Mouse (Mus musculus) kidney, embryonic 14.5 days (tissue): ENCODE measurements around the gene Txnrd2. TPM values are rescaled to one million over a fixed set of nuclear protein-coding genes. Genes with fewer than 3 reads are reported as not detected.

ENCODE experiments used
- ATAC-seq: fragments of 200-750 bp; cut with Nextera tagmentation; 2 replicates; pipeline ENCODE4 v1.8.0; 2017; ENCODE audit warnings: moderate number of reproducible peaks, mild to moderate bottlenecking, moderate TSS enrichment, moderate library complexity; ENCODE audit not compliant: low FRiP score, low TSS enrichment
- H3K27ac ChIP-seq: fragments of 300-500 bp; sonication (generic); 2 replicates; pipeline ENCODE4 v1.5.1; 2014; ENCODE audit warnings: low read depth, mild to moderate bottlenecking, low read length, moderate library complexity, mixed read lengths
- H3K27me3 ChIP-seq: fragments of 300-500 bp; sonication (generic); 2 replicates; pipeline ENCODE4 v1.6.1; 2014; ENCODE audit warnings: mild to moderate bottlenecking, low read length; ENCODE audit not compliant: control insufficient read depth, insufficient read depth
- H3K36me3 ChIP-seq: fragments of 300-500 bp; sonication (generic); 2 replicates; pipeline ENCODE4 v1.6.1; 2014; ENCODE audit warnings: low read length, mixed read lengths; ENCODE audit not compliant: control insufficient read depth, insufficient read depth
- H3K4me1 ChIP-seq: fragments of 300-500 bp; sonication (generic); 2 replicates; pipeline ENCODE4 v1.6.1; 2014; ENCODE audit warnings: low read length, mixed read lengths; ENCODE audit not compliant: control insufficient read depth, insufficient read depth
- H3K4me2 ChIP-seq: fragments of 300-500 bp; sonication (generic); replicated peaks from 2 replicates; pipeline ENCODE4 v1.6.1; 2014; ENCODE audit warnings: low read depth, mild to moderate bottlenecking, low read length
- H3K4me3 ChIP-seq: fragments of 300-500 bp; sonication (generic); 2 replicates; pipeline ENCODE4 v1.5.1; 2014; ENCODE audit warnings: mild to moderate bottlenecking, low read length
- H3K9ac ChIP-seq: fragments of 300-500 bp; sonication (generic); 2 replicates; pipeline ENCODE4 v1.6.1; 2014; ENCODE audit warnings: low read depth, mild to moderate bottlenecking, low read length, moderate library complexity
- H3K9me3 ChIP-seq: fragments of 300-500 bp; sonication (generic); 2 replicates; pipeline ENCODE4 v1.6.1; 2016; ENCODE audit warnings: low read length; ENCODE audit not compliant: control insufficient read depth
- WGBS: fragments of 180-500 bp; shearing (Covaris S2); extraction: QIAGEN DNeasy Blood & Tissue Kit; methylation state at CpG from one replicate; pipeline ENCODE4 v1.1.7; 2014; 5-methylcytosine and 5-hydroxymethylcytosine counted together
- polyA plus RNA-seq: library from polyadenylated mRNA; unstranded; fragments of >200 nt; fragmentation: Nextera tagmentation; extraction: Ambion mirVana; gene quantifications from 2 replicates; pipeline ENCODE4 v1.2.1, GENCODE M21; 2014

Txnrd2 gene
- polyA plus RNA-seq, 1 experiment from 2014 or later: 23.6 TPM

- H3K27me3 ChIP-seq: peaks cover 4% of the 10 kb centered on the region; the same call in 1 of the 2 replicates
- ATAC-seq: no peak
- H3K4me1 ChIP-seq: peaks cover 17% of the 10 kb centered on the region
- peaks cover 2% of the 10 kb centered on the region; the same call in 1 of the 2 replicates for H3K36me3 ChIP-seq
- 67% methylated on average over 9 of the region's 9 CpGs for WGBS
- no peak overlapping the region for H3K27ac ChIP-seq
- H3K9me3 ChIP-seq: no peaks in the 10 kb centered on the region
- no peak overlapping the region for H3K4me2 ChIP-seq
- no peak overlapping the region for H3K9ac ChIP-seq
- H3K4me3 ChIP-seq: no peak overlapping the region
Measured at GRCm38 (mm10) chr16:18462031-18462430, 35.8 kb downstream of the Txnrd2 start.

DNA sequence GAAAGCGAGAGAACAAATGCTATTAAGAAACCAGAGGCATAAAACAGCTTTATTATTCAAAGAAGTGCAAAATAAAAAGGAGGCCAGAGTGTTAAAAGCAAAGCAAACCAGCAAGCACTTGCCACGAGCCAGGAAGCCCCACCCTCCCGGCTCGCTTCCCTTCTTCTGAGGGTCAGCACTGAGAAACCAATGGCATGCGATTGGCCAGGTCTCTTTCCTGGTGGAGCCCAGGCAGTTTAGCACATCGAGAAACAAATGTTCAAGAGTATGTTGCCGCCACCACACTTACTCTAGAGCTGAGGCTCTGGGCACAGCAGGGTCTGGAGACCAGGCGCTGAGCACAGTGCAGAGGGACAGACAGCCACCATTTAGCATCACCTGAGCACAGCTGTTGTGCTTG lies 36.4 kb downstream of the Txnrd2 start:
- H3K4me2 ChIP-seq: no peak overlapping the region
- H3K9me3 ChIP-seq: no peaks in the 10 kb centered on the region
- no peak for ATAC-seq
- H3K9ac ChIP-seq: no peak overlapping the region
- 43% methylated on average over 8 of the region's 8 CpGs for WGBS
- no peak overlapping the region for H3K27ac ChIP-seq
- no peaks in the 10 kb centered on the region; the same call in 1 of the 2 replicates for H3K36me3 ChIP-seq
- peaks cover 4% of the 10 kb centered on the region; the same call in 1 of the 2 replicates for H3K27me3 ChIP-seq
- H3K4me1 ChIP-seq: peaks cover 17% of the 10 kb centered on the region
- H3K4me3 ChIP-seq: no peak overlapping the region

GRCm38 (mm10) chr16:18464271-18464670 lies 38.1 kb downstream of the Txnrd2 start:
- WGBS: 66% methylated on average over 3 of the region's 3 CpGs

DNA sequence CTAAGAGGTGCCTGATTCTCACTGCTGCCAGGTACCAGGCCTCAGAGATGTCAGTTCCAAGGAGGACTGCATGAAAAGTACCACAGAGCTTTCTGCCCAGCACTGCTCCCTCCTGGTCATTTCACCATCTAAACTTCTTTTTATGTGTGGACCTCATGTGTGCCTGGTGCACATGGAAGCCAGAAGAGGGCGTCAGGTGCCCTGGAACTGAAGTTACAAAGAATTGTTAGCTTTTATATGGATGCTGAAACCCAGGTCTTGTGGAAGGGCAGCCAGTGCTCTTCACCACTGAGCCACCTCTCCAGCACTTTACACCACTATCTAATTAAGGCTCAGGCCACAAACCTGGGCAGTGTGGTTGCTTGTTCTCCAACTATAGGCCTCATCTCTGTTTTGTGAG lies 44.6 kb downstream of the Txnrd2 start:
- Histone ChIP-seq H3K4me3 (no peak overlapping the region), H3K27me3 (no peaks in the 10 kb centered on the region), H3K27ac (no peak overlapping the region), H3K36me3 (peaks cover 3% of the 10 kb centered on the region), H3K4me2 (no peak overlapping the region), H3K4me1 (peaks cover 4% of the 10 kb centered on the region; the same call in 1 of the 2 replicates), H3K9ac (no peak overlapping the region), H3K9me3 (no peaks in the 10 kb centered on the region)
- 45% methylated on average over 1 of the region's 1 CpGs for WGBS
- no peak for ATAC-seq

More at GRCm38 (mm10) chr16:18464271-18464670, 38.1 kb downstream of the Txnrd2 start:
- Histone ChIP-seq H3K9me3 (no peaks in the 10 kb centered on the region), H3K27me3 (peaks cover 4% of the 10 kb centered on the region; the same call in 1 of the 2 replicates), H3K4me1 (peaks cover 11% of the 10 kb centered on the region), H3K4me3 (no peak overlapping the region), H3K9ac (no peak overlapping the region), H3K27ac (no peak overlapping the region), H3K4me2 (no peak overlapping the region), H3K36me3 (no peaks in the 10 kb centered on the region; the same call in 1 of the 2 replicates)
- ATAC-seq: no peak

DNA sequence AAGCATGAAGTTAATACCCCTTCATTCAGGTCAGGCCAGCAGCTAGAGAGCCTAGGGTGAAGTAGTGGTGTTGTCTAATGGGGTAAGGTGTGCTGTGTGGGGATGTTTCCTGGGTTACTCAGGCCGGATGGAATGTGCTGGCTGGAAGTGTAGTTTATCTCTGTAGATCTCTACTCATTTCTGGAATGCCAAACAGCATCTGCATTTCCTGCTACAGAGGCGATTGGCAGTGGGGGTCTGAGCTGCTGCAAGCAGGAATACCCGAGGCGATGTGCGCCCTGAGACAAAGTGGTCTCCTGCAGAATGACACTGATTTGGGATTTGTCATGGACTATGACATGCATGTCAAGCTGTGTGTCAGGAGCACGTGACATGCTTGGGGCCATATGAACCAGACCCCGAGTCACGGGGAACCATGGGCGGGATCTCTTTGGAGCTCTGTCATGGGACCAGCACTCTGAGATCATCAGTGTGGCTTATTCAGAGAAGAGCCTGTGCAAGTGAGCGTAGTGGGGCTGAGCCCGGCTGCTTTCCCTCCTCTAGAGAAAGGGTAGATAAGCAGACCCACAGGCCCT lies 45.3 kb downstream of the Txnrd2 start:
- Histone ChIP-seq H3K4me1 (peaks cover 4% of the 10 kb centered on the region; the same call in 1 of the 2 replicates), H3K4me3 (no peak overlapping the region), H3K27ac (no peak overlapping the region), H3K36me3 (peaks cover 5% of the 10 kb centered on the region), H3K27me3 (no peaks in the 10 kb centered on the region), H3K4me2 (no peak overlapping the region), H3K9me3 (no peaks in the 10 kb centered on the region), H3K9ac (no peak overlapping the region)
- 79% methylated on average over 11 of the region's 11 CpGs for WGBS
- peak; percentile 8; the same call in 1 of the 2 replicates for ATAC-seq

DNA sequence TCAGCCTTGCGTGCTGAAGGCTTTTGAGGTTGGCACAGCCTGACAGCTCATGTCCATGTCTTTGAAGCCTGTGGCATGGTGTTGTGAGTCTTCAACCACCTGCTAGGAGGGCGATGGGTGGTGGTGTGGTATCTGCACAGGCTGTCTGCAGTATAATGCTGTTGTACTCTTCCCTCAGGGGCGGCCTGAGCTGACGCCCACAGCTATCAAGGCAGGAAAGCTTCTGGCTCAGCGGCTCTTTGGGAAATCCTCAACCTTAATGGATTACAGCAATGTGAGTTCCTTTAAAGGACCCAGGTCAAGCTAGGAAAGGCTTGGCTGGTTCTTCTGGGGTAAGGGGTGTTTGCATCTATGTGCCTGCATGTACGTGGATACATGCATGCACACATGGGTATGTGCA lies 45.8 kb downstream of the Txnrd2 start:
- Histone ChIP-seq H3K4me1 (peaks cover 4% of the 10 kb centered on the region; the same call in 1 of the 2 replicates), H3K4me2 (no peak overlapping the region), H3K4me3 (no peak overlapping the region), H3K9ac (no peak overlapping the region), H3K27me3 (no peaks in the 10 kb centered on the region), H3K36me3 (peaks cover 5% of the 10 kb centered on the region), H3K9me3 (no peaks in the 10 kb centered on the region), H3K27ac (no peak overlapping the region)
- ATAC-seq: no peak
- 88% methylated on average over 6 of the region's 6 CpGs for WGBS

DNA sequence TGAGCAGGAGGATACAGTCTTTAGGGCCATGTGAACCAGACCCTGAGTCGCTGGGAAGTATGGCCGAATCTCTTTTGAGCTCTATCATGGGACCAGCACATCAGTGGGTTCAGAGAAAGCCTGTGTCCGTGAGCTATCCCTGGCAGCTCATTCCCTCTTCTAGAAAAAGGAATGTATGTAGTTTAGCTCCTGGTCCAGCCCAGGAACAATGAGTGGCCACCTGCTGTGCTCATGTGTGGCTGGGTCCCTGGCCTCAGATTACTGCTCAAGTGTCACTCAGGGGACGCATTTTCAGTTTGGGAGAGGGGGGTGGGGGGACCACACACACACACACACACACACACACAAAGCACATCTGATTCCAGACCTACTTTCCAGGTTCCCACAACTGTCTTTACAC lies 46.2 kb downstream of the Txnrd2 start:
- Histone ChIP-seq H3K4me2 (no peak overlapping the region), H3K9me3 (no peaks in the 10 kb centered on the region), H3K9ac (no peak overlapping the region), H3K4me3 (no peak overlapping the region), H3K4me1 (peaks cover 4% of the 10 kb centered on the region; the same call in 1 of the 2 replicates), H3K27me3 (no peaks in the 10 kb centered on the region), H3K27ac (no peak overlapping the region), H3K36me3 (peaks cover 5% of the 10 kb centered on the region)
- ATAC-seq: no peak
- WGBS: 86% methylated on average over 4 of the region's 4 CpGs

DNA sequence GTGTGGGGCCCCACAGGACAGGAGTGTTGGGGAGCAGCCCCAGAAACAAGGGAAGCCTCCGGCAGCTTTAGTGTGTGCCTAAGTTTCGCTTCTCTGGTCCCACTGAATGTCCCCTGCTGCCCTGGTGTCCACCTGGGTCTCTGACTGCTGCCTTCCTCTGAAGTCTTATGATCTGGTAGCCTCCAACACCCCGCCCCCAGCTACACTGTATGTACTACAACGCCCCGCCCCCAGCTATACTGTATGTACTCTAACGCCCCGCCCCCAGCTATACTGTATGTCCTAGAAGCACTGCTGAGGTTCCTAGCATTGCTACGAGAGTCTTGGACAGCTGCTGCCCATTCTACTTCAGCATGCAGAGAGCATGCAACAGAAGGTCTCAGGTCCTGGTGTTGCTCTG lies 46.8 kb downstream of the Txnrd2 start:
- peaks cover 5% of the 10 kb centered on the region for H3K36me3 ChIP-seq
- 91% methylated on average over 8 of the region's 8 CpGs for WGBS

GRCm38 (mm10) chr16:18474021-18474420 lies 47.8 kb downstream of the Txnrd2 start:
- no peak overlapping the region for H3K4me2 ChIP-seq
- H3K36me3 ChIP-seq: peaks cover 5% of the 10 kb centered on the region
- H3K4me1 ChIP-seq: peaks cover 4% of the 10 kb centered on the region; the same call in 1 of the 2 replicates
- H3K9ac ChIP-seq: no peak overlapping the region
- no peaks in the 10 kb centered on the region for H3K27me3 ChIP-seq
- WGBS: 64% methylated on average over 2 of the region's 2 CpGs
- H3K9me3 ChIP-seq: no peaks in the 10 kb centered on the region
- no peak for ATAC-seq
- H3K4me3 ChIP-seq: no peak overlapping the region
- no peak overlapping the region for H3K27ac ChIP-seq

More for the DNA sequence above, 46.8 kb downstream of the Txnrd2 start:
- Histone ChIP-seq H3K9me3 (no peaks in the 10 kb centered on the region), H3K4me2 (no peak overlapping the region), H3K4me1 (peaks cover 4% of the 10 kb centered on the region; the same call in 1 of the 2 replicates), H3K4me3 (no peak overlapping the region), H3K27me3 (no peaks in the 10 kb centered on the region), H3K9ac (no peak overlapping the region), H3K27ac (no peak overlapping the region)
- ATAC-seq: no peak
